Mouse (Mus musculus) liver, adult 2 months (tissue): ENCODE measurements around the gene Dlg2. TPM values are rescaled to one million over a fixed set of nuclear protein-coding genes. Genes with fewer than 3 reads are reported as not detected.

ENCODE experiments used
- DNase-seq: peaks from one replicate; pipeline ENCODE4 v3.0.0-alpha.2; 2011; ENCODE audit warnings: low read depth, low spot score; ENCODE audit errors: extremely low read depth
- H3K27ac ChIP-seq: fragments of 200-500 bp; replicated peaks from 2 replicates; pipeline ENCODE4 v1.5.1; 2012; ENCODE audit warnings: low read depth, mild to moderate bottlenecking, control low read depth, inconsistent platforms, low read length; ENCODE audit not compliant: insufficient read depth
- H3K27me3 ChIP-seq: fragments of 200-500 bp; 2 replicates; pipeline ENCODE4 v1.6.1; 2012; ENCODE audit warnings: mild to moderate bottlenecking, moderate library complexity, low read length, inconsistent platforms; ENCODE audit not compliant: control insufficient read depth, insufficient read depth
- H3K36me3 ChIP-seq: fragments of 200-500 bp; 2 replicates; pipeline ENCODE4 v1.6.1; 2012; ENCODE audit warnings: low read length, inconsistent platforms; ENCODE audit not compliant: control insufficient read depth, insufficient read depth
- H3K4me1 ChIP-seq: fragments of 200-500 bp; 2 replicates; pipeline ENCODE4 v1.6.1; 2011; ENCODE audit warnings: low read length; ENCODE audit not compliant: control insufficient read depth, insufficient read depth
- H3K4me3 ChIP-seq: fragments of 200-500 bp; 2 replicates; pipeline ENCODE4 v1.5.1; 2011; ENCODE audit warnings: low read depth, mild to moderate bottlenecking, control low read depth, low read length, moderate library complexity; ENCODE audit not compliant: insufficient read depth
- H3K79me2 ChIP-seq: fragments of 200-500 bp; 2 replicates; pipeline ENCODE4 v1.6.1; 2012; ENCODE audit warnings: inconsistent platforms, mild to moderate bottlenecking, low read length, moderate library complexity; ENCODE audit not compliant: control insufficient read depth, insufficient read depth
- H3K9ac ChIP-seq: fragments of 200-500 bp; 2 replicates; pipeline ENCODE4 v1.6.1; 2012; ENCODE audit warnings: low read depth, mild to moderate bottlenecking, control low read depth, inconsistent platforms, low read length
- CTCF ChIP-seq: fragments of 200-500 bp; IDR thresholded peaks from 2 replicates; pipeline ENCODE4 v1.5.1; 2011; ENCODE audit warnings: low read depth, low read length, control low read depth
- POLR2A ChIP-seq: fragments of 200-500 bp; IDR thresholded peaks from 2 replicates; pipeline ENCODE4 v1.6.1; 2011; ENCODE audit warnings: low read length, control low read depth; ENCODE audit not compliant: insufficient read depth; ENCODE audit errors: extremely low read depth
- WGBS: fragments of 180-500 bp; shearing (Covaris S2); methylation state at CpG from one replicate; pipeline ENCODE4 v1.1.7; 2018; 5-methylcytosine and 5-hydroxymethylcytosine counted together
- polyA plus RNA-seq: library from polyadenylated mRNA; depleted of rRNA; stranded (reverse); fragments of >200 nt; gene quantifications from 2 replicates; pipeline ENCODE4 v1.2.3, GENCODE M21; 2012
- total RNA-seq: library from RNA; depleted of rRNA; stranded (reverse); fragments of >200 nt; gene quantifications from 2 replicates; pipeline ENCODE4 v1.2.3, GENCODE M21; 2014

Gene Dlg2
- total and polyA plus RNA-seq, 2 experiments, result 0.65 TPM; not detected in 1

GRCm38 (mm10) chr7:92184371-92185059 lies 1708.0 kb downstream of the Dlg2 start:
- no peak for DNase-seq
- Histone ChIP-seq H3K79me2 (no peaks in the 10 kb centered on the region), H3K27ac (no peak overlapping the region), H3K9ac (no peak overlapping the region), H3K27me3 (0 out of 2 replicates have a peak, but pooled peaks cover 2% of the 10 kb centered on the region), H3K4me3 (no peak overlapping the region), H3K4me1 (no peaks in the 10 kb centered on the region), H3K36me3 (no peaks in the 10 kb centered on the region)
- TF ChIP-seq POLR2A (no peak), CTCF (no peak)
- WGBS, result 88% methylated on average over 7 of the region's 7 CpGs

- WGBS, result 86% methylated on average over 5 of the region's 5 CpGs
These were observed 1709.9 kb downstream of the Dlg2 start for GRCm38 (mm10) chr7:92186341-92186740.

DNA sequence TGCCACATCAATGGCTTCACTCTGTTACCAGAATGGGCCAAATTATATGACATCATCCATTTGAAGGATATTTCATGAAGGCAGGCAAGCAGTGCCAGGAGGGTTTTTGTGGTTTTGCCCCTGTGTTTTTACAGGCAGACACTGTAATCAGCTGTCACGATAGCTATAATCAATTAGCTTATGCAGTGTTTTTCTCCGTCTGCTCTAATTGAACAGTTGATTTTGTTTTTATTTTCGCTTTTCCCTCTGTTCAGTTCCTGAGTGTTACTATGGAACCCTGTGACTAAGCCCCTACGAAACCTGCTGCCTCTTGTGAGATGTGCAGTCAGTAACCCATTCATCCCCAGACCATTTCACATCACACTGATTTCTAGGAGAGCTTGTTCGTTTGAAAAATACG lies 1712.7 kb downstream of the Dlg2 start:
- Histone ChIP-seq H3K27me3 (no peaks in the 10 kb centered on the region), H3K4me1 (no peaks in the 10 kb centered on the region), H3K4me3 (no peak overlapping the region), H3K27ac (no peak overlapping the region), H3K9ac (no peak overlapping the region), H3K36me3 (no peaks in the 10 kb centered on the region), H3K79me2 (no peaks in the 10 kb centered on the region)
- TF ChIP-seq CTCF, result no peak
- TF ChIP-seq POLR2A, result no peak
- DNase-seq, result no peak
- 76% methylated on average over 6 of the region's 6 CpGs for WGBS

More at GRCm38 (mm10) chr7:92186341-92186740, 1709.9 kb downstream of the Dlg2 start:
- Histone ChIP-seq H3K4me3 (no peak overlapping the region), H3K27ac (no peak overlapping the region), H3K27me3 (0 out of 2 replicates have a peak, but pooled peaks cover 2% of the 10 kb centered on the region), H3K36me3 (no peaks in the 10 kb centered on the region), H3K4me1 (no peaks in the 10 kb centered on the region), H3K9ac (no peak overlapping the region), H3K79me2 (no peaks in the 10 kb centered on the region)
- DNase-seq, result no peak
- no peak for TF ChIP-seq POLR2A
- TF ChIP-seq CTCF, result no peak

GRCm38 (mm10) chr7:92196004-92196403 lies 1719.5 kb downstream of the Dlg2 start:
- Histone ChIP-seq H3K27me3 (no peaks in the 10 kb centered on the region), H3K36me3 (no peaks in the 10 kb centered on the region), H3K4me1 (no peaks in the 10 kb centered on the region), H3K79me2 (no peaks in the 10 kb centered on the region), H3K4me3 (no peak overlapping the region), H3K27ac (no peak overlapping the region), H3K9ac (no peak overlapping the region)
- no peak for DNase-seq
- no peak for TF ChIP-seq POLR2A
- no peak for TF ChIP-seq CTCF
- WGBS, result 81% methylated on average over 4 of the region's 4 CpGs

- Histone ChIP-seq H3K27me3 (no peaks in the 10 kb centered on the region), H3K4me1 (no peaks in the 10 kb centered on the region), H3K79me2 (no peaks in the 10 kb centered on the region), H3K4me3 (no peak overlapping the region), H3K36me3 (no peaks in the 10 kb centered on the region), H3K27ac (no peak overlapping the region), H3K9ac (no peak overlapping the region)
- WGBS, result 78% methylated on average over 3 of the region's 3 CpGs
- TF ChIP-seq CTCF (no peak), POLR2A (no peak)
- DNase-seq, result no peak
These were observed 1721.1 kb downstream of the Dlg2 start for GRCm38 (mm10) chr7:92197621-92198020.

DNA sequence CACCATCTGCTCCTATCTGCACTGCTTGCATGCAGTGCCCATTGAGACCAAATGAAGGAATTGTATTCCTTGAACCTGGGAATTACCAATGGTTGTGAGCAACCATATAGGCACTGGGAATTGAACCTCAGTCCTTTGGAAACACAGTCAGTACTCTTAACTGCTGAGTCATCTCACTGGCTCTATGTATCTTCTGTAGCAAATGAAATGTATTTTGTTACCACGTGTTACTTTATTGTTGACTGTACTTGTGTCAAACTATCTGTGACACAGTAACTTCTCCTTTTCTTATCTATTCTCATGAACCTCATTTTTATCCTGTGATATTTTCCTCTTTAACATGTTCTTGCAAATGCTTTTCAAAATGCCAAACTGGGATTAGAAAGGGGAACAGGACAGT lies 1722.7 kb downstream of the Dlg2 start:
- Histone ChIP-seq H3K4me1 (no peaks in the 10 kb centered on the region), H3K36me3 (no peaks in the 10 kb centered on the region), H3K27me3 (no peaks in the 10 kb centered on the region), H3K27ac (no peak overlapping the region), H3K9ac (no peak overlapping the region), H3K79me2 (no peaks in the 10 kb centered on the region), H3K4me3 (no peak overlapping the region)
- DNase-seq, result no peak
- WGBS, result 51% methylated on average over 1 of the region's 1 CpGs
- TF ChIP-seq CTCF, result no peak
- no peak for TF ChIP-seq POLR2A
